Mouse (Mus musculus) embryonic facial prominence, embryonic 15.5 days (tissue): ENCODE data around the gene Ccdc13. TPM values are rescaled to one million over a fixed set of nuclear protein-coding genes. Genes with fewer than 3 reads are reported as not detected.
A peak's percentile ranks its signal among the peaks of the same experiment; 100 is the strongest.

ENCODE experiments used
- ATAC-seq: fragments of 200-750 bp; cut with Nextera tagmentation; 2 replicates; pipeline ENCODE4 v1.8.0; 2017; ENCODE audit warnings: low read depth, moderate TSS enrichment; ENCODE audit not compliant: insufficient number of reproducible peaks, low FRiP score, low TSS enrichment
- H3K27ac ChIP-seq: fragments of 300-500 bp; sonication (generic); replicated peaks from 2 replicates; pipeline ENCODE4 v1.5.1; 2015; ENCODE audit warnings: mild to moderate bottlenecking, inconsistent platforms
- H3K27me3 ChIP-seq: fragments of 300-500 bp; sonication (generic); 2 replicates; pipeline ENCODE4 v1.6.1; 2015; ENCODE audit warnings: inconsistent platforms
- H3K36me3 ChIP-seq: fragments of 300-500 bp; sonication (generic); 2 replicates; pipeline ENCODE4 v1.6.1; 2015; ENCODE audit warnings: mild to moderate bottlenecking, inconsistent platforms
- H3K4me1 ChIP-seq: fragments of 300-500 bp; sonication (generic); 2 replicates; pipeline ENCODE4 v1.6.1; 2015; ENCODE audit warnings: inconsistent platforms
- H3K4me2 ChIP-seq: fragments of 300-500 bp; sonication (generic); replicated peaks from 2 replicates; pipeline ENCODE4 v1.6.1; 2015; ENCODE audit warnings: mild to moderate bottlenecking, inconsistent platforms
- H3K4me3 ChIP-seq: fragments of 300-500 bp; sonication (generic); replicated peaks from 2 replicates; pipeline ENCODE4 v1.5.1; 2015; ENCODE audit warnings: mild to moderate bottlenecking, inconsistent platforms
- H3K9ac ChIP-seq: fragments of 300-500 bp; sonication (generic); 2 replicates; pipeline ENCODE4 v1.6.1; 2015; ENCODE audit warnings: inconsistent platforms
- H3K9me3 ChIP-seq: fragments of 300-500 bp; sonication (generic); replicated peaks from 2 replicates; pipeline ENCODE4 v1.6.1; 2016; ENCODE audit warnings: inconsistent platforms
- WGBS: fragments of 180-500 bp; shearing (Covaris S2); methylation state at CpG from one replicate; pipeline ENCODE4 v1.1.7; 2015; 5-methylcytosine and 5-hydroxymethylcytosine counted together
- polyA plus RNA-seq: library from polyadenylated mRNA; unstranded; fragments of >200 nt; fragmentation: Nextera tagmentation; extraction: Ambion mirVana; gene quantifications from 2 replicates; pipeline ENCODE4 v1.2.1, GENCODE M21; 2015

The Ccdc13 gene
- polyA plus RNA-seq, 1 experiment from 2014 or later = 3.1 TPM

DNA sequence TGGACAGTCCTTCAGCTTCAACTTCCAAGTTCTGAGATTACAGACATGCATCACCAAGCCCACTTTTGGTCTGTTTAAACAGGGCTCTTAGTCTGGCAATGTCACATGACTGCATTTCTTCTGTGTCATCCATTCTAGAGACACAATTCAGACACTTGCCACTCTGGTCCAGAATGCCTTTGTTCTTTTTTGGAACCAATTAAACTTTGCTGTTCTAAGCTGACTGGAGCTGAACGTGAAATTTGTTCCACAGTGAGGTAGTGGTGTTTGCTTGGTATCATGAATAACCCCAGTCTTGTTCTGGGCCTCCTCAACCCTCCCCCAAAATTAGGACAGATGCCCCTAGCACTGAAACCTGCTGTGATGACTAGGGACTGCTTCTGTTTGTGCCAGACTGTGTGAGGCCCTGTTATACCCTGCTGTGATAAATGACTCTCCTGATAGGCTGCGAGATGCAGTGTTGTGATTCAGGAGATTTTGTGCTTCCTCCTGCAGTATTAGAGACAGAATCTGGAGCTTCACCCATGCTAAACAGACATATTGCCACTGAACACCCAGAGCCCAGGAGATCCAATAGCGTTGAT is 26.3 kb upstream of the Ccdc13 start:
- no peak for ATAC-seq
- H3K27me3 ChIP-seq = no peaks in the 10 kb centered on the region
- no peak overlapping the region for H3K27ac ChIP-seq
- H3K4me2 ChIP-seq = no peak overlapping the region
- H3K4me3 ChIP-seq = no peak overlapping the region
- H3K9me3 ChIP-seq = no peaks in the 10 kb centered on the region
- H3K9ac ChIP-seq = no peak overlapping the region
- H3K36me3 ChIP-seq = no peaks in the 10 kb centered on the region
- WGBS = 46% methylated on average over 3 of the region's 3 CpGs
- H3K4me1 ChIP-seq = no peaks in the 10 kb centered on the region

DNA sequence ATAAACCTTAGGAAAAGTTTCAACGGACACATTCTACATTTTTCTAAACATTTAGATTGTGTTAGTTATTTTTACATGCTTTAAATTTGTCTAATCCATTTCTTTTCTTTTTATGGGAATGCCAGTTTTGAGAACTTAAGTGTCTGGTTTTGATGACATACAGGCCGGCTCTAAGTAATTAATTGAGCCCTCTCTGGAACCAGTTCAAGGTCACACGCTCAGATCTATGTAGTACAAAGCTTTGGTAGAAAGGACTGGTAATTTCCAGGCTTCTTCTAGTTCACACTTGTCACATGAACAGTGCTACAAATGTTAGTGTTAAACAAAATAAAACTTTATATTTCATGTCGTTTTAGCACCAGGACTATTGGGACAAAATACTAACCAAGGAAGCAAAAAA is 25.6 kb upstream of the Ccdc13 start:
- no peaks in the 10 kb centered on the region for H3K4me1 ChIP-seq
- ATAC-seq = no peak
- H3K4me3 ChIP-seq = no peak overlapping the region
- WGBS = 49% methylated on average over 4 of the region's 4 CpGs
- no peak overlapping the region for H3K4me2 ChIP-seq
- H3K9me3 ChIP-seq = no peaks in the 10 kb centered on the region
- no peaks in the 10 kb centered on the region for H3K36me3 ChIP-seq
- no peaks in the 10 kb centered on the region for H3K27me3 ChIP-seq
- no peak overlapping the region for H3K9ac ChIP-seq
- H3K27ac ChIP-seq = no peak overlapping the region

DNA sequence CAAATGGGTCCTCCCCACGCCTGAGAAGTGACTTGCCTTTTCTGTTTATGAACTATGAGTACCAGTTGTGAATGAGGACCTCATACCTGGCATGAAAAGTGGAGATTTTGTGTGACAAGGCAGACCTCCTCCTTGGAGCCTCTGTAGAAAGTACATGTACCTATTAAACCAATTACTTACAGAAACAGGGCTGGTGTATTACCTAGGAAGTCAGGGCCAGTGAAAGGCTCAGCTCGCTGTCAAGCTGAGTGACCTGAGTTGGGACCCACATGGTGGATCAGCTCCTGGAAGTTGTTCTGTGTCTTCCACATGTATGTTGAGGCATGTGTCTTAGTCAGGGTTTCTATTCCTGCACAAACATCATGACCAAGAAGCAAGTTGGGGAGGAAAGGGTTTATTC is 21.7 kb upstream of the Ccdc13 start:
- ATAC-seq = no peak
- Histone ChIP-seq H3K27me3 (no peaks in the 10 kb centered on the region), H3K4me3 (no peak overlapping the region), H3K9ac (no peak overlapping the region), H3K4me2 (no peak overlapping the region), H3K4me1 (0 out of 2 replicates have a peak, but pooled peaks cover 7% of the 10 kb centered on the region), H3K36me3 (no peaks in the 10 kb centered on the region), H3K27ac (no peak overlapping the region), H3K9me3 (no peaks in the 10 kb centered on the region)
- WGBS = 90% methylated on average over 2 of the region's 2 CpGs

DNA sequence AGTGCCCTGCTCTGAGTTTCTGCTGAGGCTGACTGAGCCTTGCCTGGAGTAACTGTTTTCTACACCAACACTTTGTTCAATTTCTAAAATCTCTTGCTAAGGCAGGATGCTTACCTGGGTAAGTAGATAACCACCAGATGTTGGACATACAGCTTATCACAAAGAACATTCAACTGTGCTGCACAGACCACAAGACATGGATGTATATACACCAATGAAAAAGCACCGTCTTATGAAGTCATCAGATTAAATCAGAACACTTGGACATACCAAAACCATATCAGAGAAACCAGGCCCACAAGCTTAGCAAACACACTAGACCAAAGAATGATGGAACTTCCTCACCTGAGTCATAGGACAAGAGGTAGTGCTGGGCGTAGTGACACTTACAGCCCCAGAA is 20.1 kb upstream of the Ccdc13 start:
- no peak overlapping the region for H3K4me2 ChIP-seq
- ATAC-seq = no peak
- H3K27me3 ChIP-seq = no peaks in the 10 kb centered on the region
- H3K4me3 ChIP-seq = no peak overlapping the region
- no peaks in the 10 kb centered on the region for H3K9me3 ChIP-seq
- 0 out of 2 replicates have a peak, but pooled peaks cover 15% of the 10 kb centered on the region for H3K4me1 ChIP-seq
- no peaks in the 10 kb centered on the region for H3K36me3 ChIP-seq
- no peak overlapping the region for H3K9ac ChIP-seq
- no peak overlapping the region for H3K27ac ChIP-seq
- WGBS = 92% methylated on average over 2 of the region's 2 CpGs

DNA sequence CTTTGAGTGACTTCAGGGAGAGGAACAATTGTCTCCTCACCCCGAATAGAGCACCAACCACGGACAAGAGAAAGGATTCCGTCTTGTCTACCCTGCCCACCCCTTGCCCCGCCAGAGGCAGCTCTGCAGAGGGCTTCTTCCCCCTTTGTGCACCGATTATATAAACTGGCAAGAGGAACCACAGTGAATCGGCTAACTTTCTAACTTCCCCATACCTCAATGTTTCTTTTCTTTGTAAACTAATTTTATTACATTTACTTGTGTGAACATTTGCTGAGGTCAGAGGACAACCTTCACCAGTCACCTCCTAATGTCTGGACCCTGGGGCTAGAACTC is 18.9 kb upstream of the Ccdc13 start, which contains the start of gene Higd1a:
TSS of gene Higd1a (minus strand) at position 210 of the 336 bp plus-strand sequence.
- Histone ChIP-seq H3K27ac (peak within 1 kb of the TSS; percentile 96), H3K36me3 (no peaks in the 10 kb centered on the region), H3K4me1 (0 out of 2 replicates have a peak, but pooled peaks cover 15% of the 10 kb centered on the region), H3K27me3 (no peaks in the 10 kb centered on the region), H3K4me2 (peak within 1 kb of the TSS; percentile 84), H3K9me3 (no peaks in the 10 kb centered on the region), H3K9ac (peak within 1 kb of the TSS; percentile 69), H3K4me3 (peak within 1 kb of the TSS; percentile 73)
- no peak for ATAC-seq
- WGBS = 7% methylated on average over 6 of the region's 6 CpGs

DNA sequence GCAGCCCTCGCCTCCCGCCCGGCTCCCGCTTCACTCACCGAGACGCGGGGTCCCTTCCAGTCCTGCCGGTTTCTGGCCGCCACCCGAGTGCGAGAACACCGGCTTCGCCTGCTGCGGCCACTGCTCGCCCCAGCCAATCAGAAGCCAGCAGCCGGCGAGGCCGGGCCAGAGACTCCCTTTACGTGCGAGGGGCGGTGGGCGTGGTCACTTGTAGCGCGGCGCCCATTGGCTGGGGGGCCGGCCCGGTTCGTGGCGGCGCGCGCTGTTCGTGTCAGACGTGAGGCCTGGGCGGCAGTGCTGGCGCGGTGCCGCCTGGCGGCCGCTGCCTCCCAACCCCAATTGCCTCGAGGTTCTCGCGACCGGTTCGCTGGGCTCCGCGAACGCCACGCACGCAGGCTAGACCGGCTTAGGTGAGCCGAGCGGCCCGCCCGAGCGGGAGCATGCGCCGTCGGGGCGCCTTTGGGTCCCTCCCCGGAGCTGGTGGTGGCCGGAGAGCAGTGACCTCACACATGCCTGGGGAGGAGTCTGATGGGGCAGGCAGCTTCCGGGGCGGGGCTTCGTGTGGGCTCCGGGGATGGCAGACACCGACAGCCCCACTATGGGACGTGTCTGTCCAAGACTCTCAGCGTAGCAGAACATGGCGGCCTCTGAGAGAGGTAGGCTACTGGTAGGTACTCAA is 18.4 kb upstream of the Ccdc13 start:
- Histone ChIP-seq H3K4me3 (peak overlapping the region; percentile 73), H3K27ac (peak overlapping the region; percentile 96), H3K4me1 (0 out of 2 replicates have a peak, but pooled peaks cover 15% of the 10 kb centered on the region), H3K9ac (peak overlapping the region; percentile 69), H3K27me3 (no peaks in the 10 kb centered on the region), H3K36me3 (no peaks in the 10 kb centered on the region), H3K4me2 (peak overlapping the region; percentile 84), H3K9me3 (no peaks in the 10 kb centered on the region)
- ATAC-seq = peak; percentile 99
- under 1% methylated on average over 70 of the region's 70 CpGs for WGBS

DNA sequence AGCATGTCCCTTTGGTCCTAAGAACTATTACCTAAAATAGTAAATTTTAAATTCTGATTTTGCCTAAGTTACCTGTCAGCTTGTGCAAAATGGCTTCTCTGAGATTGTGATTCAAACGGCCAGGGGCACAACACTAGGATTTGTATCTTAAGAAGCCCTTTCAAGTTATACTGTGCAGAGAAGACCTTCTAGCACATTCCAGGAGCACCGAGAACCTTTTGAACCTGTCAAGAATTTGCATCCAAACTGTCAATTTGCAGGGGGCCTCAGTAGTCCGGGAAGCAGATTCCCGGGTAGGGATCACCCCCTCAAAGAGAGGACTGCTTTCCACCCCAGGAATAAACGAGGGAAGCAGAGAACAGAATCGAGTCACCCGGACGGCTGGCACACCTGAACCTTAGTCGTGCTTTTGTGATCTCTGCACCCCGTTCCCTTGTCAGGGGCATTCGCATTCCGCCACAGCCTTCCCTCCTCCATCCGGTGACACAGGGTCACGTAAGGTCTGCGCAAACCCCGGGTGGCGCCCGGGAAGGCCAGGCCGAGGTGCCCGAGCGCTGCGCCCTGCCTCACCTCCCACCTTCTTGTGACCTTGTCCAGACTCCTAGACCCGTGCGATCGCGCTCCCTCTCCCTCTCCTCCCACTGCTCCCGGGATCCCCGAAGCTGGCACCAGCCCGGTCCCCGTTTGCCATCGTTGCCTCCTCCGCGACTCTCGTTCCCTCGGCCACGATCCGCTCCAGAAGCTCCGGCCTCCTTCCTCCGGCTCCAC is 17.6 kb upstream of the Ccdc13 start:
- peak overlapping the region; percentile 69 for H3K9ac ChIP-seq
- H3K9me3 ChIP-seq = no peaks in the 10 kb centered on the region
- no peaks in the 10 kb centered on the region for H3K27me3 ChIP-seq
- ATAC-seq = no peak; the same call in 1 of the 2 replicates
- WGBS = 1% methylated on average over 39 of the region's 39 CpGs
- peak overlapping the region; percentile 73 for H3K4me3 ChIP-seq
- peak overlapping the region; percentile 84 for H3K4me2 ChIP-seq
- H3K36me3 ChIP-seq = peaks cover 3% of the 10 kb centered on the region; the same call in 1 of the 2 replicates
- peak overlapping the region; percentile 96 for H3K27ac ChIP-seq
- 0 out of 2 replicates have a peak, but pooled peaks cover 15% of the 10 kb centered on the region for H3K4me1 ChIP-seq

DNA sequence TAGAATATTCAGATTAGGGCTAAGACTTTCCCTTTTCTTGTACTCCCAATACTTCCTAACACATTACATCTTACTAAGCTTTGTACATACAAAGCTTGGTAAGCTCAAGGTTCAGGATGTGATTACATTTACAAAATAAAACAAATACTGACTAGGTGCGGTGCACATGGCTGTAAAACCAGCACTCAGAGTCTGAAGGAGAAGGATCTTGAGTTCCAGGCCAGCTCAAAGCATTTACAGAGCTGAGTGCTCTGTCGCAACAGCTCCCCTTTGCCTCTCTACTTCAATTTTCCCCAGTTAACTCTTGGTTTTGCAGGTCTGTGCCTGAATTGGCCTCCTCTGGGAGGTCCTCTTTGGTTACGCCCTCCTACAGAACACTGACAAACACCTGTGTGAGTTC is 15.0 kb upstream of the Ccdc13 start:
- 87% methylated on average over 3 of the region's 3 CpGs for WGBS
- ATAC-seq = no peak
- no peak overlapping the region for H3K4me2 ChIP-seq
- H3K4me1 ChIP-seq = 0 out of 2 replicates have a peak, but pooled peaks cover 15% of the 10 kb centered on the region
- no peak overlapping the region for H3K27ac ChIP-seq
- no peak overlapping the region for H3K9ac ChIP-seq
- H3K27me3 ChIP-seq = no peaks in the 10 kb centered on the region
- H3K4me3 ChIP-seq = no peak overlapping the region
- H3K9me3 ChIP-seq = no peaks in the 10 kb centered on the region
- H3K36me3 ChIP-seq = peaks cover 23% of the 10 kb centered on the region

DNA sequence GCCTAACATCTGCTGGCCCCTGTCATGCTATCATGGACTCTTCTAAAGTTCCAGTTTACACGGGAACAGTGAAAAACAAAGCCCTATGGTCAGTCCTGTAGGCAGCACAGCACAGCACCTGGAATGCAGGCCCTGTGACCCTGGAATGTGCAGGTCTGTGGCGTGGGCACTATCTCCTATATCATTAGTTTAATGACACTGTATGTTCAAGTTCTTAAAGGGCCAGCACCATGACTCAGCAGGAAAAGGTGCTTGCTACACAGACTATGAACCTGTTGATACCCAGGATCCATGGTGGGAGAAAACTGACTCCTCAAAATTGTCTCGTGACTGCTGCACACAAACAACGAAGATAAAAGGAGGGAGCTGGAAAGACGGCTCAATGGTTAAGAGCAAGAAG is 8.6 kb upstream of the Ccdc13 start:
- H3K27ac ChIP-seq = no peak overlapping the region
- no peak overlapping the region for H3K9ac ChIP-seq
- WGBS = 76% methylated on average over 5 of the region's 5 CpGs
- no peak overlapping the region for H3K4me2 ChIP-seq
- H3K36me3 ChIP-seq = peaks cover 40% of the 10 kb centered on the region
- no peaks in the 10 kb centered on the region for H3K9me3 ChIP-seq
- H3K4me3 ChIP-seq = no peak overlapping the region
- no peaks in the 10 kb centered on the region for H3K4me1 ChIP-seq
- H3K27me3 ChIP-seq = no peaks in the 10 kb centered on the region
- ATAC-seq = no peak

DNA sequence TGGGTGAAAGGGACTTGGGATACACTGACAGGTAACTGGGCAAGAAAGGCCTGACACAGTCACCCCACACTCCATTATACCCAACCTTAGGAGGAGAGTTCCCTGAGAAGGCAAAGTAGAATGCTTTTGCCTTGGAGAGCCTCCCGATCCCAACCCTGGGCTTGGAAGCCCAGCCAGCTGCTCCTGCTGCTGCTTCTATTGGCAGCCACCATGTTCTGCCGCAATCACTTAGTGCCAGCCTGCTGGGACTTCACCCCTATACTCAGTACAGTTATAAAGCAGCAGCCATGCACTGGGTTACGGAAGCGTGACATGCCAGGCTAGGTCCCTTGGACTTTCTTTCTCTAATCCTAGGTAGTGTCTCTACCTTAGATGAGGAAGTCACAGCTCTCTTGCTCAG is 7.9 kb upstream of the Ccdc13 start:
- H3K36me3 ChIP-seq = peaks cover 40% of the 10 kb centered on the region
- no peak overlapping the region for H3K27ac ChIP-seq
- no peak overlapping the region for H3K4me2 ChIP-seq
- H3K4me1 ChIP-seq = no peaks in the 10 kb centered on the region
- ATAC-seq = no peak
- H3K9ac ChIP-seq = no peak overlapping the region
- no peak overlapping the region for H3K4me3 ChIP-seq
- H3K9me3 ChIP-seq = no peaks in the 10 kb centered on the region
- H3K27me3 ChIP-seq = no peaks in the 10 kb centered on the region
- WGBS = 94% methylated on average over 4 of the region's 4 CpGs

DNA sequence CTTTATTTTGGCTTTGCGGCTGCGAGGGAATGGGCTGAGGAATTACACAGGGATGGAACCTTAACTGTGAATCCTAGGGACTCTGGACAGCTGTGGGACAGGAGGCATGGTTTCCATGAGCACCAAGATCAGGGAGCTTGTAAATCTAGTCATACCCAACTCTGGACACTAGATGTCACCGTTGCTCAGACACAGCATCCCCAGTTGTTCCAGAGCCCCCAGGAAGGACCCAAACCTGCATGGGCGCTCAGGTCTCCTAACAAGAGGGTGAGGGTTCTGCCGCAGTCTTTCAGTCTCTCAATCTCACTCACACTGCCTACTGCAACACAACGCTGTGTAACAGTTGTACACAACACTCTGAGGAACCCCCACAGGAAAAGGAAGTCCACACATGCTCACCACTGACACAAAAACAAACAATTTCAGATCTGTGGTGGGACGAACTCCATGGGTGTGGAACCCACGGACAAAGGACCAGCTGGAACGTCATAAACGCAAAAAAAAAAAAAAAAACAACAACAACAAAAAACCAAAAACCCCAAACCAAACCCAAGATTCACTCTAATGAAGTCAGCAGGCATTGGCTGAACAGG is 7.4 kb upstream of the Ccdc13 start:
- Histone ChIP-seq H3K9me3 (no peaks in the 10 kb centered on the region), H3K4me2 (no peak overlapping the region), H3K4me1 (no peaks in the 10 kb centered on the region), H3K36me3 (peaks cover 35% of the 10 kb centered on the region), H3K27ac (no peak overlapping the region), H3K9ac (no peak overlapping the region), H3K4me3 (no peak overlapping the region), H3K27me3 (no peaks in the 10 kb centered on the region)
- no peak; the same call in 1 of the 2 replicates for ATAC-seq
- 49% methylated on average over 10 of the region's 10 CpGs for WGBS
